Mouse (Mus musculus): ENCODE measurements around the gene Trp53i11. TPM values are rescaled to one million over a fixed set of nuclear protein-coding genes. Genes with fewer than 3 reads are reported as not detected.

The Trp53i11 gene
- polyA plus RNA-seq, 1 experiment from 2014 or later = 281 TPM

- DNase-seq (ENCODE audit: low spot score) = no peak
- H3K9me3 ChIP-seq = 0 out of 2 replicates have a peak, but pooled peaks cover 2% of the 10 kb centered on the region
Measured at GRCm38 (mm10) chr2:93237055-93237454, 49.7 kb downstream of the Trp53i11 start.

DNA sequence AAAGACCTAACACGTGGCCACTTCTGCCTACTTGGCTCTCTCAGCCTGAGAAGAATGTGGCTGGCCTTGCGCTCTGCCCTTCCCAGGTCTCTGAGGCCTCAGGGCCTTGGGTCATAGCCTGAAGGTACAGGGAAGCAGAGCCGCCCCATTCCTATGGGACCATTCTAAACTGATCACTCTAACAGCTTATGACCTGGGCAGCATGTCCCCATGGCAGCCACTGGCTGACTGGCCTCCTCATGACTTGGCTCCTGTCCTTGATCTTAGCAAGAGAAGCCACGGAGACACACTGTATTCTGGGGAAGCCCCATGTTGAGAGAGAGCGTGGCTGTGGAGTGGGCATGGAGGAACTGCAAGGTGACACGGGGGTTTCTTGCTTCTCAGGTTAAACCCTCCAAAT is 51.5 kb downstream of the Trp53i11 start:
- no peak overlapping the region for H3K4me3 ChIP-seq
- 0 out of 2 replicates have a peak, but pooled peaks cover 2% of the 10 kb centered on the region for H3K9me3 ChIP-seq
- H3K27ac ChIP-seq = peak overlapping the region; percentile 36
- H3K27me3 ChIP-seq (ENCODE audit: insufficient read depth, poor library complexity, severe bottlenecking) = no peaks in the 10 kb centered on the region
- 87% methylated on average over 6 of the region's 6 CpGs for WGBS
- H3K36me3 ChIP-seq = peaks cover 56% of the 10 kb centered on the region
- peaks cover 54% of the 10 kb centered on the region for H3K4me1 ChIP-seq (replicated peaks)
- no peak for DNase-seq (ENCODE audit: low spot score)

More at GRCm38 (mm10) chr2:93237055-93237454, 49.7 kb downstream of the Trp53i11 start:
- H3K4me1 ChIP-seq (replicated peaks) = peaks cover 55% of the 10 kb centered on the region
- no peak overlapping the region for H3K4me3 ChIP-seq
- H3K27ac ChIP-seq = no peak overlapping the region
- peaks cover 51% of the 10 kb centered on the region for H3K36me3 ChIP-seq
- no peaks in the 10 kb centered on the region for H3K27me3 ChIP-seq (ENCODE audit: insufficient read depth, poor library complexity, severe bottlenecking)
- WGBS = 86% methylated on average over 1 of the region's 1 CpGs

- no peak for DNase-seq (ENCODE audit: low spot score)
- H3K9me3 ChIP-seq = no peaks in the 10 kb centered on the region
- 87% methylated on average over 5 of the region's 5 CpGs for WGBS
- H3K4me1 ChIP-seq (replicated peaks) = peaks cover 59% of the 10 kb centered on the region
- H3K27me3 ChIP-seq (ENCODE audit: insufficient read depth, poor library complexity, severe bottlenecking) = no peaks in the 10 kb centered on the region
- H3K27ac ChIP-seq = peak overlapping the region; percentile 64
- H3K4me3 ChIP-seq = no peak overlapping the region
- peaks cover 57% of the 10 kb centered on the region for H3K36me3 ChIP-seq
Measured at GRCm38 (mm10) chr2:93242166-93242565, 54.8 kb downstream of the Trp53i11 start.

DNA sequence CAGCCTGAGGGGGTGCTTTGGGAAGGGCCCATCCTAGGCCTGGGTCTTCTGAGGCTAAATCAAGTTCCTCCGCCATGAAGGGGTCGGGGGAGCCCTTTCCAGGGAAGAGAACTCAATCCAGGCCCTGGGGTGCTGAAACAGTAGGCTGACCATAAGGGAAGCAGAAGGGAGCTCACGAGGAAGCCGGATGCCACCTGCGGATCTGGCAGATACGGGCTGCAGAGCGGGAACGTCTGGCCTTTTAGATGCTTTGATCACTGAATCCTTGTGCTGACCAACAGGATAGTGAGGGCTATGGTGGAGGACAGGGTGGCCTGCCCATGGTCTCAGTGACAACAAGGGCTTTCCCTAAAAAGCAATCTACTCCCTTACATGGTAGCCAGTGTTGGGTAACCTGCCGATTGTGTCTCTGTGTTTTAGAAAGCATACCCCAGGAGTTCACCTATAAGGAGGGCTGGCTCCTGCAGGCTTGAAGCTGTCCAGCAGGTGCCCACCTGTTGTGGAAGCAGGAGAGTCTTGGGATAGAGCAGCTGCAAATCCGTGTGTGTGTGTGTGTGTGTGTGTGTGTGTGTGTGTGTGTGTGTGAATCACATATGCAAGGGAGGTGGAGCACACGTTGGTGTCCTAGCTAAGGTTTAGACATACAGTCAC is 56.2 kb downstream of the Trp53i11 start:
- H3K9me3 ChIP-seq = no peaks in the 10 kb centered on the region
- H3K4me1 ChIP-seq (replicated peaks) = peaks cover 64% of the 10 kb centered on the region
- WGBS = 76% methylated on average over 11 of the region's 11 CpGs
- H3K36me3 ChIP-seq = peaks cover 44% of the 10 kb centered on the region
- peak overlapping the region; percentile 30; the same call in 1 of the 2 replicates for H3K27ac ChIP-seq
- H3K4me3 ChIP-seq = no peak overlapping the region
- DNase-seq (ENCODE audit: low spot score) = no peak
- no peaks in the 10 kb centered on the region for H3K27me3 ChIP-seq (ENCODE audit: insufficient read depth, poor library complexity, severe bottlenecking)

DNA sequence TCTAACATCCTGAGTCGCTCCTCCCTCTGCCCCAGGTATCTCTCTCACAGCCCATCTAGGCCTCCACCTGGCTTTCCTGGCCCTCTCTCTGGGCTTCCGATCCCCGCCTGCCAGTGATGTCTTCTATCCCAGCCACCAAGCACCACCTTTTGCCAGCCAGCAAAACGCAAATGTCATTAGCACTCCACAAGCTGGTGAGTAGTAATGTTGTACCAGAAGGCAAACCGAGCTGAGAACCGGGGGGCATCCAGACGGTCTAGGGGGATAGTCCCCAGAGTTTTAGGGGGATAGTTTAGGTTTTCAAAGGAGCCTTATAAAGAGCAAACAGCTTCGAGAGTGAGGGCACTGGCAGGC is 56.7 kb downstream of the Trp53i11 start:
- WGBS = 79% methylated on average over 8 of the region's 8 CpGs
- Histone ChIP-seq H3K27ac (0 out of 2 replicates have a peak overlapping the region, but pooled peaks have one; percentile 42), H3K36me3 (peaks cover 39% of the 10 kb centered on the region; the same call in 1 of the 2 replicates), H3K4me3 (no peak overlapping the region), H3K27me3 (ENCODE audit: insufficient read depth, poor library complexity, severe bottlenecking) (no peaks in the 10 kb centered on the region), H3K9me3 (no peaks in the 10 kb centered on the region), H3K4me1 (replicated peaks) (peaks cover 64% of the 10 kb centered on the region)
- DNase-seq (ENCODE audit: low spot score) = no peak

DNA sequence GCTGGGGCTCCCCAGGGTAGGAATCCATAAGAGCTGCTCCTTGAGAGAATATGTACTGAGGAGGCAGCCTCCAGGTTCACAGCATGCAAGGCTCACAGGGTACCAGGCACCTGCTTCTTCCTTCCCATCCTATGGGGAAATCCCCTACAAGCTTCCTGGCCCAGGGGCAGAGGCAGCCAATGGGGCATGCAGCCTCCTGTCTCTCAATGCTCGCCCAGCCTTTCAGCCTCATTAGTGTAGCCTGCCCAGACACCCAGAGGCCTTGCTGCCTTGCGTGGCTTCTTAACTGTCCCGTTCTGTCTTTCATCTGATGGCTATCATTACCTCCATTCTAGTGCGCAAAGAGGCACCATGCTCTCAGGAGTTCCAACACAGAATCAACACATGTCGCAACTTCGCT is 61.7 kb downstream of the Trp53i11 start:
- H3K4me3 ChIP-seq = no peak overlapping the region
- H3K9me3 ChIP-seq = 0 out of 2 replicates have a peak, but pooled peaks cover 6% of the 10 kb centered on the region
- WGBS = 82% methylated on average over 6 of the region's 6 CpGs
- H3K27ac ChIP-seq = peak overlapping the region; percentile 64
- no peak for DNase-seq (ENCODE audit: low spot score)
- H3K4me1 ChIP-seq (replicated peaks) = peaks cover 63% of the 10 kb centered on the region
- H3K27me3 ChIP-seq (ENCODE audit: insufficient read depth, poor library complexity, severe bottlenecking) = no peaks in the 10 kb centered on the region
- peaks cover 26% of the 10 kb centered on the region for H3K36me3 ChIP-seq

- Histone ChIP-seq H3K27ac (no peak overlapping the region), H3K9me3 (0 out of 2 replicates have a peak, but pooled peaks cover 6% of the 10 kb centered on the region), H3K36me3 (peaks cover 17% of the 10 kb centered on the region), H3K4me3 (no peak overlapping the region), H3K4me1 (replicated peaks) (peaks cover 72% of the 10 kb centered on the region), H3K27me3 (ENCODE audit: insufficient read depth, poor library complexity, severe bottlenecking) (no peaks in the 10 kb centered on the region)
- DNase-seq (ENCODE audit: low spot score) = no peak
- WGBS = 88% methylated on average over 7 of the region's 7 CpGs
Measured at GRCm38 (mm10) chr2:93250611-93251010, 63.3 kb downstream of the Trp53i11 start.

Other genes starting within 250 kb of the Trp53i11 start
- 2.1 and 2.3 TPM in 2 replicates for gene Prdm11, start 141.4 kb upstream of the Trp53i11 start, polyA plus RNA-seq (2016; fragmentation: Nextera tagmentation; extraction: Ambion mirVana)
- 48.6 and 55.1 TPM in 2 replicates for gene Tspan18, start 147.0 kb downstream of the Trp53i11 start, polyA plus RNA-seq (2016; fragmentation: Nextera tagmentation; extraction: Ambion mirVana)

Data from hindbrain, embryonic 10.5 days (tissue).